Mouse (Mus musculus) right cerebral cortex, adult 2 months (tissue): ENCODE measurements around the gene 9930111J21Rik2.
"Not testable (repeated sequence)": the region's sequence is repeated elsewhere in the genome, so short reads cannot be mapped to it uniquely, and the experiment has no call there.

ENCODE experiments used
- DNase-seq, 2 experiments: peaks; one replicate each; pipeline ENCODE4 v3.0.0; 2021 to 2022; ENCODE audit warnings: low spot score in 2 of 2

9930111J21Rik2 gene

GRCm38 (mm10) chr11:49051093-49051891 is at the start of gene 9930111J21Rik2:
9930111J21Rik2 (minus strand) TSS chr11:49051242.
- DNase-seq: not testable (repeated sequence)

- DNase-seq: no peak
These were observed 49.4 kb upstream of the 9930111J21Rik2 start for GRCm38 (mm10) chr11:49100409-49100808.

- no peak for DNase-seq
These were observed 44.3 kb upstream of the 9930111J21Rik2 start for GRCm38 (mm10) chr11:49095367-49095766.

GRCm38 (mm10) chr11:49093861-49094660 is 43.0 kb upstream of the 9930111J21Rik2 start:
- DNase-seq: no peak

- no peak for DNase-seq
These were observed 41.7 kb upstream of the 9930111J21Rik2 start for GRCm38 (mm10) chr11:49092786-49093185.

GRCm38 (mm10) chr11:49092053-49092586 is 41.1 kb upstream of the 9930111J21Rik2 start:
- no peak for DNase-seq

GRCm38 (mm10) chr11:49091171-49091570 is 40.1 kb upstream of the 9930111J21Rik2 start:
- DNase-seq: no peak

- no peak for DNase-seq
These were observed 39.5 kb upstream of the 9930111J21Rik2 start for GRCm38 (mm10) chr11:49090551-49090950.

- DNase-seq: no peak
These were observed 38.9 kb upstream of the 9930111J21Rik2 start for GRCm38 (mm10) chr11:49089735-49090507.

GRCm38 (mm10) chr11:49088990-49089652 is 38.1 kb upstream of the 9930111J21Rik2 start:
- no peak for DNase-seq

GRCm38 (mm10) chr11:49087830-49088616 is 37.0 kb upstream of the 9930111J21Rik2 start:
- DNase-seq: no peak

- DNase-seq: no peak
These were observed 35.9 kb upstream of the 9930111J21Rik2 start for GRCm38 (mm10) chr11:49086858-49087361.

- no peak for DNase-seq
These were observed 33.8 kb upstream of the 9930111J21Rik2 start for GRCm38 (mm10) chr11:49084875-49085274.

GRCm38 (mm10) chr11:49084385-49084784 is 33.3 kb upstream of the 9930111J21Rik2 start:
- no peak for DNase-seq

- no peak for DNase-seq
These were observed 32.8 kb upstream of the 9930111J21Rik2 start for GRCm38 (mm10) chr11:49083808-49084207.

- DNase-seq: peak; percentile 36 to 41
These were observed 32.1 kb upstream of the 9930111J21Rik2 start for GRCm38 (mm10) chr11:49083146-49083545.

- DNase-seq: no peak
These were observed 30.8 kb upstream of the 9930111J21Rik2 start for GRCm38 (mm10) chr11:49081886-49082285.

- no peak for DNase-seq
These were observed 30.3 kb upstream of the 9930111J21Rik2 start for GRCm38 (mm10) chr11:49081356-49081755.

- DNase-seq: no peak
These were observed 29.6 kb upstream of the 9930111J21Rik2 start for GRCm38 (mm10) chr11:49080636-49081035.

GRCm38 (mm10) chr11:49078719-49079118 is 27.7 kb upstream of the 9930111J21Rik2 start:
- DNase-seq: no peak
